Mouse (Mus musculus): ENCODE data around the gene Tmod3.
A peak's percentile ranks its signal among the peaks of the same experiment; 100 is the strongest.

Tmod3 gene

GRCm38 (mm10) chr9:75559512-75560012 is at the start of gene Tmod3:
Gene Tmod3 (minus strand): TSS chr9:75559657.
- peak; percentile 90 for DNase-seq (ENCODE audit: low spot score)

GRCm38 (mm10) chr9:75607496-75607895 is 48.0 kb upstream of the Tmod3 start:
- DNase-seq (ENCODE audit: low spot score) = no peak

GRCm38 (mm10) chr9:75601510-75601909 is 42.1 kb upstream of the Tmod3 start:
- DNase-seq (ENCODE audit: low spot score) = no peak

- DNase-seq (ENCODE audit: low spot score) = no peak
Observed at GRCm38 (mm10) chr9:75600166-75600934, 40.9 kb upstream of the Tmod3 start.

- no peak for DNase-seq (ENCODE audit: low spot score)
Observed at GRCm38 (mm10) chr9:75599191-75599841, 39.9 kb upstream of the Tmod3 start.

- DNase-seq (ENCODE audit: low spot score) = no peak
Observed at GRCm38 (mm10) chr9:75597596-75597995, 38.1 kb upstream of the Tmod3 start.

GRCm38 (mm10) chr9:75597036-75597435 is 37.6 kb upstream of the Tmod3 start:
- no peak for DNase-seq (ENCODE audit: low spot score)

- no peak for DNase-seq (ENCODE audit: low spot score)
Observed at GRCm38 (mm10) chr9:75593481-75593880, 34.0 kb upstream of the Tmod3 start.

GRCm38 (mm10) chr9:75589850-75590790 is 30.7 kb upstream of the Tmod3 start:
- no peak for DNase-seq (ENCODE audit: low spot score)

GRCm38 (mm10) chr9:75581694-75582350 is 22.4 kb upstream of the Tmod3 start:
- DNase-seq (ENCODE audit: low spot score) = no peak

GRCm38 (mm10) chr9:75579321-75579720 is 19.9 kb upstream of the Tmod3 start:
- DNase-seq (ENCODE audit: low spot score) = no peak

GRCm38 (mm10) chr9:75571036-75571942 is 11.8 kb upstream of the Tmod3 start:
- no peak for DNase-seq (ENCODE audit: low spot score)

GRCm38 (mm10) chr9:75568399-75568798 is 8.9 kb upstream of the Tmod3 start:
- no peak for DNase-seq (ENCODE audit: low spot score)

GRCm38 (mm10) chr9:75564892-75565291 is 5.4 kb upstream of the Tmod3 start:
- DNase-seq (ENCODE audit: low spot score) = no peak

GRCm38 (mm10) chr9:75563622-75564021 is 4.2 kb upstream of the Tmod3 start:
- no peak for DNase-seq (ENCODE audit: low spot score)

- no peak for DNase-seq (ENCODE audit: low spot score)
Observed at GRCm38 (mm10) chr9:75563176-75563575, 3.7 kb upstream of the Tmod3 start.

GRCm38 (mm10) chr9:75561040-75561669 is 1.7 kb upstream of the Tmod3 start:
- no peak for DNase-seq (ENCODE audit: low spot score)

GRCm38 (mm10) chr9:75560353-75560752 is 896 bp upstream of the Tmod3 start:
- DNase-seq (ENCODE audit: low spot score) = no peak

GRCm38 (mm10) chr9:75558812-75559511 is 495 bp downstream of the Tmod3 start:
- DNase-seq (ENCODE audit: low spot score) = peak; percentile 15

- no peak for DNase-seq (ENCODE audit: low spot score)
Observed at GRCm38 (mm10) chr9:75558360-75558759, 1.1 kb downstream of the Tmod3 start.

Data from ovary, postnatal 14 days (tissue).